Mouse (Mus musculus) fibroblast of lung, adult 2 months (primary cell): ENCODE measurements at regions not wholly inside any gene's neighbourhood (a gene's known extent, or its start where the extent isn't known, plus 50 kb on each side); places are given as distances from the start of the nearest gene placed in this dataset.

Source experiments
- DNase-seq: peaks from one replicate; pipeline ENCODE4 v3.0.0-alpha.2; 2011; ENCODE audit warnings: low read depth

GRCm38 (mm10) chr9:116366193-116366592 lies 191.0 kb upstream of the Tgfbr2 start:
- DNase-seq, result no peak

- DNase-seq, result no peak
Measured at GRCm38 (mm10) chr9:116365701-116366100, 190.5 kb upstream of the Tgfbr2 start.

- DNase-seq, result no peak
Measured at GRCm38 (mm10) chr9:116365016-116365685, 190.0 kb upstream of the Tgfbr2 start.

- DNase-seq, result no peak
Measured at GRCm38 (mm10) chr9:116361092-116361491, 185.9 kb upstream of the Tgfbr2 start.

GRCm38 (mm10) chr9:116354056-116354732 lies 179.0 kb upstream of the Tgfbr2 start:
- no peak for DNase-seq

- DNase-seq, result no peak
Measured at GRCm38 (mm10) chr9:116352801-116353494, 177.8 kb upstream of the Tgfbr2 start.

GRCm38 (mm10) chr9:116350804-116351547 lies 175.8 kb upstream of the Tgfbr2 start:
- no peak for DNase-seq

GRCm38 (mm10) chr9:116347021-116347420 lies 171.9 kb upstream of the Tgfbr2 start:
- DNase-seq, result no peak

GRCm38 (mm10) chr9:116346495-116346894 lies 171.3 kb upstream of the Tgfbr2 start:
- no peak for DNase-seq

- DNase-seq, result peak; percentile 86
Measured at GRCm38 (mm10) chr9:116343086-116343481, 167.9 kb upstream of the Tgfbr2 start.

GRCm38 (mm10) chr9:116342446-116343085 lies 167.4 kb upstream of the Tgfbr2 start:
- no peak for DNase-seq

- DNase-seq, result no peak
Measured at GRCm38 (mm10) chr9:116342009-116342408, 166.8 kb upstream of the Tgfbr2 start.

- DNase-seq, result no peak
Measured at GRCm38 (mm10) chr9:116340952-116341351, 165.8 kb upstream of the Tgfbr2 start.

GRCm38 (mm10) chr9:116338729-116339100 lies 163.6 kb upstream of the Tgfbr2 start:
- DNase-seq, result no peak

- DNase-seq, result no peak
Measured at GRCm38 (mm10) chr9:116338093-116338728, 163.1 kb upstream of the Tgfbr2 start.

GRCm38 (mm10) chr9:116337446-116338010 lies 162.4 kb upstream of the Tgfbr2 start:
- DNase-seq, result no peak

- no peak for DNase-seq
Measured at GRCm38 (mm10) chr9:116335561-116336478, 160.7 kb upstream of the Tgfbr2 start.

GRCm38 (mm10) chr9:116333956-116334463 lies 158.8 kb upstream of the Tgfbr2 start:
- DNase-seq, result peak; percentile 45

- DNase-seq, result no peak
Measured at GRCm38 (mm10) chr9:116332485-116333118, 157.4 kb upstream of the Tgfbr2 start.
